Mouse (Mus musculus) liver, adult 2 months (tissue): ENCODE results near the gene Top2b.

Source experiments
- CTCF ChIP-seq: fragments of 200-500 bp; IDR thresholded peaks from 2 replicates; pipeline ENCODE4 v1.5.1; 2011; ENCODE audit warnings: low read depth, low read length, control low read depth
- POLR2A ChIP-seq: fragments of 200-500 bp; IDR thresholded peaks from 2 replicates; pipeline ENCODE4 v1.6.1; 2011; ENCODE audit warnings: low read length, control low read depth; ENCODE audit not compliant: insufficient read depth; ENCODE audit errors: extremely low read depth

- TF ChIP-seq POLR2A (no peak), CTCF (no peak)
These were observed 40.2 kb downstream of the Top2b start for GRCm38 (mm10) chr14:16405187-16405586.
